Mouse (Mus musculus) forebrain, embryonic 15.5 days (tissue): ENCODE data around the gene Nkd2. TPM values are rescaled to one million over a fixed set of nuclear protein-coding genes. Genes with fewer than 3 reads are reported as not detected.

Experiments used
- ATAC-seq: fragments of 200-750 bp; cut with Nextera tagmentation; replicated peaks from 2 replicates; pipeline ENCODE4 v1.8.0; 2017; ENCODE audit warnings: mild to moderate bottlenecking, moderate TSS enrichment, moderate library complexity
- H3K27ac ChIP-seq: fragments of 300-500 bp; sonication (generic); replicated peaks from 2 replicates; pipeline ENCODE4 v1.5.1; 2015; ENCODE audit warnings: mild to moderate bottlenecking, inconsistent platforms
- H3K27me3 ChIP-seq: fragments of 300-500 bp; sonication (generic); 2 replicates; pipeline ENCODE4 v1.6.1; 2015; ENCODE audit warnings: inconsistent platforms
- H3K36me3 ChIP-seq: fragments of 300-500 bp; sonication (generic); 2 replicates; pipeline ENCODE4 v1.6.1; 2015; ENCODE audit warnings: mild to moderate bottlenecking, inconsistent platforms
- H3K4me1 ChIP-seq: fragments of 300-500 bp; sonication (generic); 2 replicates; pipeline ENCODE4 v1.6.1; 2015; ENCODE audit warnings: inconsistent platforms
- H3K4me2 ChIP-seq: fragments of 300-500 bp; sonication (generic); replicated peaks from 2 replicates; pipeline ENCODE4 v1.6.1; 2015; ENCODE audit warnings: mild to moderate bottlenecking, inconsistent platforms
- H3K4me3 ChIP-seq: fragments of 300-500 bp; sonication (generic); 2 replicates; pipeline ENCODE4 v1.5.1; 2015; ENCODE audit warnings: mild to moderate bottlenecking, inconsistent platforms
- H3K9ac ChIP-seq: fragments of 300-500 bp; sonication (generic); replicated peaks from 2 replicates; pipeline ENCODE4 v1.6.1; 2015; ENCODE audit warnings: mild to moderate bottlenecking, inconsistent platforms
- H3K9me3 ChIP-seq: fragments of 300-500 bp; sonication (generic); 2 replicates; pipeline ENCODE4 v1.6.1; 2016; ENCODE audit warnings: inconsistent platforms
- WGBS: fragments of 180-500 bp; shearing (Covaris S2); methylation state at CpG from one replicate; pipeline ENCODE4 v1.1.7; 2015; ENCODE audit warnings: mixed read lengths; 5-methylcytosine and 5-hydroxymethylcytosine counted together
- polyA plus RNA-seq: library from polyadenylated mRNA; unstranded; fragments of >200 nt; fragmentation: Nextera tagmentation; extraction: Ambion mirVana; gene quantifications from 2 replicates; pipeline ENCODE4 v1.2.1, GENCODE M21; 2015

The Nkd2 gene
- polyA plus RNA-seq, 1 experiment from 2014 or later: 7.4 TPM

GRCm38 (mm10) chr13:73839137-73839548 lies 8.3 kb downstream of the Nkd2 start:
- ATAC-seq: no peak
- no peaks in the 10 kb centered on the region for H3K27me3 ChIP-seq
- H3K4me3 ChIP-seq: no peak overlapping the region
- H3K36me3 ChIP-seq: no peaks in the 10 kb centered on the region
- no peaks in the 10 kb centered on the region for H3K9me3 ChIP-seq
- H3K4me1 ChIP-seq: 0 out of 2 replicates have a peak, but pooled peaks cover 7% of the 10 kb centered on the region
- WGBS: 64% methylated on average over 11 of the region's 11 CpGs
- no peak overlapping the region for H3K27ac ChIP-seq
- H3K4me2 ChIP-seq: no peak overlapping the region
- no peak overlapping the region for H3K9ac ChIP-seq

- Histone ChIP-seq H3K36me3 (no peaks in the 10 kb centered on the region), H3K27me3 (no peaks in the 10 kb centered on the region), H3K4me3 (no peak overlapping the region), H3K4me2 (no peak overlapping the region), H3K9ac (no peak overlapping the region), H3K4me1 (0 out of 2 replicates have a peak, but pooled peaks cover 7% of the 10 kb centered on the region), H3K27ac (no peak overlapping the region), H3K9me3 (no peaks in the 10 kb centered on the region)
- no peak for ATAC-seq
- WGBS: 89% methylated on average over 8 of the region's 8 CpGs
Observed at GRCm38 (mm10) chr13:73837708-73838107, 9.7 kb downstream of the Nkd2 start.

- no peaks in the 10 kb centered on the region for H3K9me3 ChIP-seq
- H3K36me3 ChIP-seq: no peaks in the 10 kb centered on the region
- H3K4me2 ChIP-seq: no peak overlapping the region
- WGBS: 81% methylated on average over 6 of the region's 6 CpGs
- H3K9ac ChIP-seq: no peak overlapping the region
- no peak overlapping the region for H3K4me3 ChIP-seq
- no peak overlapping the region for H3K27ac ChIP-seq
- no peak for ATAC-seq
- H3K4me1 ChIP-seq: 0 out of 2 replicates have a peak, but pooled peaks cover 7% of the 10 kb centered on the region
- no peaks in the 10 kb centered on the region for H3K27me3 ChIP-seq
Observed at GRCm38 (mm10) chr13:73836491-73836890, 10.9 kb downstream of the Nkd2 start.

GRCm38 (mm10) chr13:73835791-73836190 lies 11.6 kb downstream of the Nkd2 start:
- no peak overlapping the region for H3K27ac ChIP-seq

GRCm38 (mm10) chr13:73833809-73834208 lies 13.6 kb downstream of the Nkd2 start:
- Histone ChIP-seq H3K36me3 (no peaks in the 10 kb centered on the region), H3K9me3 (no peaks in the 10 kb centered on the region), H3K4me2 (no peak overlapping the region), H3K4me3 (no peak overlapping the region), H3K27me3 (no peaks in the 10 kb centered on the region), H3K27ac (no peak overlapping the region), H3K9ac (no peak overlapping the region), H3K4me1 (0 out of 2 replicates have a peak, but pooled peaks cover 2% of the 10 kb centered on the region)
- ATAC-seq: no peak
- 81% methylated on average over 12 of the region's 12 CpGs for WGBS

More at GRCm38 (mm10) chr13:73835791-73836190, 11.6 kb downstream of the Nkd2 start:
- Histone ChIP-seq H3K4me1 (0 out of 2 replicates have a peak, but pooled peaks cover 7% of the 10 kb centered on the region), H3K4me2 (no peak overlapping the region), H3K9me3 (no peaks in the 10 kb centered on the region), H3K4me3 (no peak overlapping the region), H3K36me3 (no peaks in the 10 kb centered on the region), H3K27me3 (no peaks in the 10 kb centered on the region), H3K9ac (no peak overlapping the region)
- ATAC-seq: no peak
- WGBS: 65% methylated on average over 4 of the region's 4 CpGs

- no peaks in the 10 kb centered on the region for H3K27me3 ChIP-seq
- H3K9me3 ChIP-seq: no peaks in the 10 kb centered on the region
- H3K4me2 ChIP-seq: no peak overlapping the region
- 0% methylated on average over 2 of the region's 2 CpGs for WGBS
- no peaks in the 10 kb centered on the region for H3K4me1 ChIP-seq
- no peak overlapping the region for H3K4me3 ChIP-seq
- ATAC-seq: peak; percentile 49
- H3K36me3 ChIP-seq: no peaks in the 10 kb centered on the region
- no peak overlapping the region for H3K9ac ChIP-seq
- H3K27ac ChIP-seq: no peak overlapping the region
Observed at GRCm38 (mm10) chr13:73831486-73831885, 15.9 kb downstream of the Nkd2 start.

GRCm38 (mm10) chr13:73827243-73827642 lies 20.2 kb downstream of the Nkd2 start:
- Histone ChIP-seq H3K4me1 (no peaks in the 10 kb centered on the region), H3K9ac (no peak overlapping the region), H3K27me3 (no peaks in the 10 kb centered on the region), H3K4me2 (no peak overlapping the region), H3K4me3 (no peak overlapping the region), H3K9me3 (no peaks in the 10 kb centered on the region), H3K36me3 (no peaks in the 10 kb centered on the region), H3K27ac (no peak overlapping the region)
- 0 out of 2 replicates have a peak, but pooled peaks have one; percentile 23 for ATAC-seq
- 52% methylated on average over 8 of the region's 8 CpGs for WGBS

- Histone ChIP-seq H3K9ac (no peak overlapping the region), H3K4me3 (no peak overlapping the region), H3K9me3 (no peaks in the 10 kb centered on the region), H3K36me3 (no peaks in the 10 kb centered on the region), H3K27ac (no peak overlapping the region), H3K4me2 (no peak overlapping the region), H3K27me3 (no peaks in the 10 kb centered on the region), H3K4me1 (no peaks in the 10 kb centered on the region)
- no peak; the same call in 1 of the 2 replicates for ATAC-seq
- 80% methylated on average over 6 of the region's 6 CpGs for WGBS
Observed at GRCm38 (mm10) chr13:73823711-73824110, 23.7 kb downstream of the Nkd2 start.

- Histone ChIP-seq H3K4me3 (no peak overlapping the region), H3K4me2 (no peak overlapping the region), H3K9ac (no peak overlapping the region), H3K4me1 (no peaks in the 10 kb centered on the region), H3K36me3 (no peaks in the 10 kb centered on the region), H3K27me3 (no peaks in the 10 kb centered on the region), H3K27ac (no peak overlapping the region), H3K9me3 (no peaks in the 10 kb centered on the region)
- 69% methylated on average over 4 of the region's 4 CpGs for WGBS
- ATAC-seq: no peak
Observed at GRCm38 (mm10) chr13:73822187-73822800, 25.1 kb downstream of the Nkd2 start.

GRCm38 (mm10) chr13:73821251-73821650 lies 26.2 kb downstream of the Nkd2 start:
- Histone ChIP-seq H3K4me3 (no peak overlapping the region), H3K4me2 (no peak overlapping the region), H3K27me3 (no peaks in the 10 kb centered on the region), H3K4me1 (no peaks in the 10 kb centered on the region), H3K36me3 (no peaks in the 10 kb centered on the region), H3K27ac (no peak overlapping the region), H3K9me3 (no peaks in the 10 kb centered on the region), H3K9ac (no peak overlapping the region)
- ATAC-seq: no peak
- WGBS: 90% methylated on average over 7 of the region's 7 CpGs

- Histone ChIP-seq H3K4me3 (no peak overlapping the region), H3K4me2 (no peak overlapping the region), H3K4me1 (no peaks in the 10 kb centered on the region), H3K9me3 (no peaks in the 10 kb centered on the region), H3K36me3 (no peaks in the 10 kb centered on the region), H3K27me3 (no peaks in the 10 kb centered on the region), H3K27ac (no peak overlapping the region), H3K9ac (no peak overlapping the region)
- ATAC-seq: no peak
- 81% methylated on average over 3 of the region's 3 CpGs for WGBS
Observed at GRCm38 (mm10) chr13:73818921-73819320, 28.5 kb downstream of the Nkd2 start.

- Histone ChIP-seq H3K36me3 (no peaks in the 10 kb centered on the region), H3K4me2 (no peak overlapping the region), H3K9me3 (no peaks in the 10 kb centered on the region), H3K27me3 (no peaks in the 10 kb centered on the region), H3K4me1 (no peaks in the 10 kb centered on the region), H3K9ac (no peak overlapping the region), H3K4me3 (no peak overlapping the region), H3K27ac (no peak overlapping the region)
- ATAC-seq: no peak
- 83% methylated on average over 6 of the region's 6 CpGs for WGBS
Observed at GRCm38 (mm10) chr13:73816338-73816737, 31.1 kb downstream of the Nkd2 start.

GRCm38 (mm10) chr13:73814181-73814580 lies 33.2 kb downstream of the Nkd2 start:
- H3K36me3 ChIP-seq: peaks cover 9% of the 10 kb centered on the region
- H3K4me2 ChIP-seq: no peak overlapping the region
- no peak overlapping the region for H3K9ac ChIP-seq
- no peak overlapping the region for H3K27ac ChIP-seq
- ATAC-seq: no peak
- H3K4me3 ChIP-seq: no peak overlapping the region
- no peaks in the 10 kb centered on the region for H3K27me3 ChIP-seq
- WGBS: 94% methylated on average over 7 of the region's 7 CpGs
- H3K4me1 ChIP-seq: no peaks in the 10 kb centered on the region
- H3K9me3 ChIP-seq: no peaks in the 10 kb centered on the region
